Mouse (Mus musculus) heart, postnatal 0 days (tissue): ENCODE data around the gene Dmwd. TPM values are rescaled to one million over a fixed set of nuclear protein-coding genes. Genes with fewer than 3 reads are reported as not detected.
A peak's percentile ranks its signal among the peaks of the same experiment; 100 is the strongest.

Experiments used
- ATAC-seq: fragments of 200-750 bp; cut with Nextera tagmentation; 2 replicates; pipeline ENCODE4 v1.8.0; 2017; ENCODE audit warnings: low read depth, moderate number of reproducible peaks, moderate library complexity; ENCODE audit not compliant: insufficient read depth
- DNase-seq: peaks from one replicate; pipeline ENCODE4 v3.0.0-alpha.2; 2016; ENCODE audit warnings: low spot score
- H3K27ac ChIP-seq: fragments of 300-500 bp; sonication (generic); 2 replicates; pipeline ENCODE4 v1.5.1; 2014; ENCODE audit warnings: low read depth, mild to moderate bottlenecking
- H3K27me3 ChIP-seq: fragments of 300-500 bp; sonication (generic); 2 replicates; pipeline ENCODE4 v1.6.1; 2014; ENCODE audit warnings: low read length, mixed read lengths; ENCODE audit not compliant: control insufficient read depth, insufficient read depth
- H3K36me3 ChIP-seq: fragments of 300-500 bp; sonication (generic); replicated peaks from 2 replicates; pipeline ENCODE4 v1.6.1; 2014; ENCODE audit warnings: low read length, mixed read lengths; ENCODE audit not compliant: control insufficient read depth, insufficient read depth
- H3K4me1 ChIP-seq: fragments of 300-500 bp; sonication (generic); 2 replicates; pipeline ENCODE4 v1.6.1; 2014; ENCODE audit warnings: antibody characterized with exemption; ENCODE audit not compliant: control insufficient read depth, insufficient read depth
- H3K4me2 ChIP-seq: fragments of 300-500 bp; sonication (generic); 2 replicates; pipeline ENCODE4 v1.6.1; 2014; ENCODE audit warnings: low read depth, mild to moderate bottlenecking, low read length, moderate library complexity
- H3K4me3 ChIP-seq: fragments of 300-500 bp; sonication (generic); 2 replicates; pipeline ENCODE4 v1.5.1; 2014; ENCODE audit warnings: low read depth, low read length
- H3K9ac ChIP-seq: fragments of 300-500 bp; sonication (generic); replicated peaks from 2 replicates; pipeline ENCODE4 v1.6.1; 2014; ENCODE audit warnings: low read depth, low read length, mixed read lengths
- H3K9me3 ChIP-seq: fragments of 300-500 bp; sonication (generic); replicated peaks from 2 replicates; pipeline ENCODE4 v1.6.1; 2016; ENCODE audit warnings: low read length; ENCODE audit not compliant: control insufficient read depth
- CTCF ChIP-seq: IDR thresholded peaks from 2 replicates; pipeline ENCODE4 v1.5.1; 2016; ENCODE audit warnings: antibody characterized with exemption, control low read depth, low read depth
- EP300 ChIP-seq: IDR thresholded peaks from 2 replicates; pipeline ENCODE4 v1.6.1; 2016; ENCODE audit warnings: antibody characterized with exemption, low read depth
- WGBS: fragments of 180-500 bp; shearing (Covaris S2); extraction: QIAGEN DNeasy Blood & Tissue Kit; methylation state at CpG from one replicate; pipeline ENCODE4 v1.1.7; 2014; 5-methylcytosine and 5-hydroxymethylcytosine counted together
- polyA plus RNA-seq: library from polyadenylated mRNA; unstranded; fragments of >200 nt; fragmentation: Nextera tagmentation; extraction: Ambion mirVana; gene quantifications from 2 replicates; pipeline ENCODE4 v1.2.1, GENCODE M21; 2015
- total RNA-seq: library from RNA; depleted of rRNA; stranded (reverse); fragments of >200 nt; gene quantifications from 2 replicates; pipeline ENCODE4 v1.2.3, GENCODE M21; 2014; ENCODE audit warnings: low replicate concordance

The Dmwd gene
- total and polyA plus RNA-seq, 2 experiments from 2014 or later: 10.6 to 71.6 TPM

DNA sequence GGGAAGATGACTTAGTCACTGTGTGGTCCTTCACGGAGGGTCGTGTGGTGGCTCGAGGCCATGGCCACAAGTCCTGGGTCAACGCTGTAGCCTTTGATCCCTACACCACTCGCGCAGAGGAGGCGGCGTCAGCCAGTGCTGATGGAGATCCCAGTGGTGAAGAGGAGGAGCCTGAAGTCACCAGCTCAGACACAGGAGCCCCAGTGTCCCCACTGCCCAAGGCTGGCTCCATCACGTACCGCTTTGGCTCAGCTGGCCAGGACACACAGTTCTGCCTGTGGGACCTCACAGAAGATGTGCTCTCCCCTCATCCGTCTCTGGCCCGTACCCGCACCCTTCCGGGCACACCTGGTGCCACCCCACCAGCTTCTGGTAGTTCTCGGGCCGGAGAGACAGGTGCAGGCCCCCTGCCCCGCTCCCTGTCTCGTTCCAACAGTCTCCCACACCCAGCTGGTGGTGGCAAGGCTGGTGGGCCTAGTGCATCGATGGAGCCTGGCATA, 4.5 kb downstream of the Dmwd start:
- Histone ChIP-seq H3K27me3 (no peaks in the 10 kb centered on the region), H3K4me3 (no peak overlapping the region), H3K4me1 (peaks cover 51% of the 10 kb centered on the region), H3K9ac (no peak overlapping the region), H3K27ac (no peak overlapping the region), H3K9me3 (no peaks in the 10 kb centered on the region), H3K36me3 (peaks cover 52% of the 10 kb centered on the region), H3K4me2 (no peak overlapping the region)
- ATAC-seq: no peak
- no peak for TF ChIP-seq EP300
- TF ChIP-seq CTCF: no peak
- no peak for DNase-seq
- WGBS: 86% methylated on average over 18 of the region's 19 CpGs

DNA sequence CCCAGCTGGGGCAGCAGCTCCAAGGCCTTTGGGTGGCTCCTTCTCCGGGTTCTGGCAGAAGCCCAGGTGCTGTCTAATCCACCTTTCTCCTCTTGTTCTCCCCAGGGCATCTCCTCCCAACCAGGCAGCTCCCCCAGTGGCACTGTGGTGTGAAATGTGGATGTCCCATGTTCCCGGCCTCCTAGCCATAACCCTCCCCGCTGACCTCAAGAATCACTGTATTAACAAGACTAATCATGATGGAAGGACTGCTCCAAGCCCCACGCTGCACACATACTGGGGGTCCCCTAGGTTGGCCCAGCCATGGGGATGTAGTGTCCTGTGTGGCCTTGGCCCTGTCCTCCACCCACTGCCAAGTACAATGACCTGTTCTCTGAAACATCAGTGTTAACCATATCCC, 6.1 kb downstream of the Dmwd start:
- 0 out of 2 replicates have a peak overlapping the region, but pooled peaks have one; percentile 69 for H3K9ac ChIP-seq
- no peaks in the 10 kb centered on the region for H3K27me3 ChIP-seq
- peak overlapping the region; percentile 95 for H3K27ac ChIP-seq
- TF ChIP-seq CTCF (no peak), EP300 (no peak)
- H3K9me3 ChIP-seq: no peaks in the 10 kb centered on the region
- H3K4me1 ChIP-seq: peaks cover 59% of the 10 kb centered on the region
- H3K36me3 ChIP-seq: peaks cover 53% of the 10 kb centered on the region
- H3K4me3 ChIP-seq: no peak overlapping the region
- 83% methylated on average over 4 of the region's 4 CpGs for WGBS
- DNase-seq (no peak), ATAC-seq (no peak)
- no peak overlapping the region for H3K4me2 ChIP-seq

DNA sequence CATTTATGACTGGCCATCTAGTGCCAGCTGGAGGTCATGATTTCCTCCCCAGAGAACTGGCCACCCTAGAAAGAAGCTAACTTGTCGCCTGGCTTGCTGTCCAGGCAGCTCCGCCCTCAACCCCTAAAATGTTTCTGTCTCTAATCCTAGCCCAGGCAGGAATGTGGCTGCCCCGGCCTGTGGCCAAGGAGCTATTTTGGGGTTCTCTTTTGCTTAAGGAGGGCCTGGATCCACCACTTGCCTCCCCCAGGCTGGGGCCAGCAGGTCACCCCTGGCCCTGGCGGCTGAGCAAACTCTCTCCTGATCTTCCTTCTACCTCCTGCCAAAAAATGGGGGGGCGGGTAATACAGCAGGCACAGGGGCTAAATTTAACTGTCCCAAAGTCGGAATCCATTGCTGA, 7.1 kb downstream of the Dmwd start:
- TF ChIP-seq EP300 (no peak), CTCF (no peak)
- peak overlapping the region; percentile 62 for H3K4me3 ChIP-seq
- DNase-seq (peak; percentile 84), ATAC-seq (peak; percentile 80)
- H3K9me3 ChIP-seq: no peaks in the 10 kb centered on the region
- H3K9ac ChIP-seq: peak overlapping the region; percentile 69
- WGBS: 15% methylated on average over 6 of the region's 6 CpGs
- peak overlapping the region; percentile 95 for H3K27ac ChIP-seq
- H3K27me3 ChIP-seq: no peaks in the 10 kb centered on the region
- peaks cover 59% of the 10 kb centered on the region for H3K36me3 ChIP-seq
- H3K4me1 ChIP-seq: peaks cover 50% of the 10 kb centered on the region
- peak overlapping the region; percentile 78 for H3K4me2 ChIP-seq

DNA sequence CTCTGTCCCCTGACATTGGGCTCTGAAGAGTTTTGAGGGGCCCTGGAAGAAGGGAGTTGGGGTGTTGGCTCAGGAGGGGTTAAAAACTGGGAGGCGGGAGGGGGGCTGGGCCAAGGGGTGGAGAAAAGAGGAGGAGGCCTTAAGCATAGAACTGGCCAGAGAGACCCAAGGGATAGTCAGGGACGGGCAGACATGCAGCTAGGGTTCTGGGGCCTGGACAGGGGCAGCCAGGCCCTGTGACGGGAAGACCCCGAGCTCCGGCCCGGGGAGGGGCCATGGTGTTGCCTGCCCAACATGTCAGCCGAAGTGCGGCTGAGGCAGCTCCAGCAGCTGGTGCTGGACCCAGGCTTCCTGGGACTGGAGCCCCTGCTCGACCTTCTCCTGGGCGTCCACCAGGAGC, 7.7 kb downstream of the Dmwd start, which contains the start of gene Dmpk:
Gene Dmpk (plus strand): TSS at position 149 of the 400 bp plus-strand sequence.
- TF ChIP-seq CTCF: no peak
- TF ChIP-seq EP300: no peak
- Histone ChIP-seq H3K27me3 (no peaks in the 10 kb centered on the region), H3K9me3 (no peaks in the 10 kb centered on the region), H3K36me3 (peaks cover 57% of the 10 kb centered on the region), H3K9ac (peak within 1 kb of the TSS; percentile 69), H3K4me3 (peak within 1 kb of the TSS; percentile 62), H3K4me2 (peak within 1 kb of the TSS; percentile 78), H3K27ac (peak within 1 kb of the TSS; percentile 95), H3K4me1 (peaks cover 48% of the 10 kb centered on the region)
- DNase-seq (peak; percentile 45), ATAC-seq (peak; percentile 62)
- 23% methylated on average over 9 of the region's 10 CpGs for WGBS

DNA sequence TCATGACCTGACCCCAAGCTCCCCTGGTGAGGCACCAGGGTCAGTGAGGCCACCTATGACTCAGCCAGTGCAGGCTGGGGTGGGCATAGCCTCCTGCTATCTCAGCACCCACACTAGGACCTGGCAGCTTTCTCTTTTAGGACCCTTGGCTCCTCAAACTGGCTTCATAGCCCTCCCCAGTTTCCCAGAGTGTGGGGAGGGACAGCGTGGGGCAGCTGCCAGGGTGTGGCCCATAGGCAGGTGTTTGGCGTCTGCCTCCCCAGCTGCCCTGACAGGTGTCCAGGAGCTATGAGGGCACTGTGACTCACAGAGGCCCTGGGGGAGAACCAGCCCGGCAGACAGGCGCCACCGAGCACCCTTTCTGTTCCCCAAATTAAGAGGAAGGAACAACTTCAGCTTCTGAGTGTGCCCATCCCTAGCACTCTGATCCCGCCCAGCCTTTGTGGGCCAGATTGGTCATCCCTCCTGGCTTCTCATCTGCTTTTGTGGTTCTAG, 8.3 kb downstream of the Dmwd start:
- H3K9ac ChIP-seq: peak overlapping the region; percentile 69
- TF ChIP-seq EP300 (no peak), CTCF (no peak)
- DNase-seq (no peak), ATAC-seq (peak; percentile 3; the same call in 1 of the 2 replicates)
- H3K27ac ChIP-seq: peak overlapping the region; percentile 95
- peak overlapping the region; percentile 78 for H3K4me2 ChIP-seq
- peak overlapping the region; percentile 62 for H3K4me3 ChIP-seq
- peaks cover 51% of the 10 kb centered on the region for H3K36me3 ChIP-seq
- H3K4me1 ChIP-seq: peaks cover 48% of the 10 kb centered on the region
- H3K9me3 ChIP-seq: no peaks in the 10 kb centered on the region
- no peaks in the 10 kb centered on the region for H3K27me3 ChIP-seq
- 36% methylated on average over 6 of the region's 6 CpGs for WGBS

DNA sequence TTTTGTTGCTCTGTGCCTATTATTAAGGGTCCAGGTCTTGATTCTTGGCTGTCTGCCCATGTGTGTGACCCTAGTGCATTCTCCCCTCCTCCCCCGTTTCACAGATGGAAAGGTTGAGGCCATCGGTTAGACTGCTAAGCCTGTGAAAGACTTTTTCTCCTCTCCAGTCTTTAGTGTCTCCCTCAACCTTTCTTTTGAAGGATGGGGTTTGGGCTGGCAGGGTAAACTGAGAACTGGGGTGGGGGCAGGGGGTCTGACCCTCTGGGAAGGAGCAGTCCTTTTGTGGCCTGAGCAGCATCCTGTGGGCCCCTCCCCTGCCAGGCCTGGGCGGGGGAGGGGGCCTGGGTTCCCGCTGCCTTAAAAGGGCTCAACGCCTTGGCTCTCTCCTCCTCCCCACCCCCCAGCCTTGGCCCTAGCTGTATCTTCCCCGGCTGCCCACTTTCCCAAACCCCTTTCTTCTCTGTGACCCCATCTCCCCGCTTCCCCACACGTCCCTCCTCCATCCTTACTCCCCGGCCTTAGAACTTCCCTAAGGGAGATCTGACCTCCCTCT, 9.0 kb downstream of the Dmwd start:
- peak overlapping the region; percentile 62 for H3K4me3 ChIP-seq

More for the DNA sequence above, 9.0 kb downstream of the Dmwd start:
- peak overlapping the region; percentile 78 for H3K4me2 ChIP-seq
- peak overlapping the region; percentile 95 for H3K27ac ChIP-seq
- peaks cover 49% of the 10 kb centered on the region for H3K36me3 ChIP-seq
- no peaks in the 10 kb centered on the region for H3K9me3 ChIP-seq
- TF ChIP-seq EP300: no peak
- TF ChIP-seq CTCF: no peak
- peaks cover 48% of the 10 kb centered on the region for H3K4me1 ChIP-seq
- H3K9ac ChIP-seq: peak overlapping the region; percentile 69
- no peaks in the 10 kb centered on the region for H3K27me3 ChIP-seq
- 24% methylated on average over 9 of the region's 9 CpGs for WGBS
- DNase-seq (no peak), ATAC-seq (no peak)
